Mouse (Mus musculus) limb, embryonic 12.5 days (tissue): ENCODE measurements around the gene Mafb. TPM values are rescaled to one million over a fixed set of nuclear protein-coding genes. Genes with fewer than 3 reads are reported as not detected.

Experiments
- ATAC-seq: fragments of 200-750 bp; cut with Nextera tagmentation; 2 replicates; pipeline ENCODE4 v1.8.0; 2017; ENCODE audit warnings: low read depth, moderate TSS enrichment; ENCODE audit not compliant: insufficient number of reproducible peaks, insufficient read depth, low FRiP score, low TSS enrichment
- H3K27ac ChIP-seq: fragments of 300-500 bp; sonication (generic); 2 replicates; pipeline ENCODE4 v1.5.1; 2016; ENCODE audit warnings: mild to moderate bottlenecking, moderate library complexity
- H3K27me3 ChIP-seq: fragments of 300-500 bp; sonication (generic); 2 replicates; pipeline ENCODE4 v1.6.1; 2016; ENCODE audit warnings: mild to moderate bottlenecking, moderate library complexity
- H3K36me3 ChIP-seq: fragments of 300-500 bp; sonication (generic); 2 replicates; pipeline ENCODE4 v1.6.1; 2016; ENCODE audit warnings: mild to moderate bottlenecking, moderate library complexity
- H3K4me1 ChIP-seq: fragments of 300-500 bp; sonication (generic); replicated peaks from 2 replicates; pipeline ENCODE4 v1.6.1; 2016
- H3K4me2 ChIP-seq: fragments of 300-500 bp; sonication (generic); 2 replicates; pipeline ENCODE4 v1.6.1; 2016; ENCODE audit warnings: mild to moderate bottlenecking, moderate library complexity
- H3K4me3 ChIP-seq: fragments of 300-500 bp; sonication (generic); replicated peaks from 2 replicates; pipeline ENCODE4 v1.5.1; 2016; ENCODE audit warnings: mild to moderate bottlenecking
- H3K9ac ChIP-seq: fragments of 300-500 bp; sonication (generic); replicated peaks from 2 replicates; pipeline ENCODE4 v1.6.1; 2016; ENCODE audit warnings: mild to moderate bottlenecking, moderate library complexity
- H3K9me3 ChIP-seq: fragments of 300-500 bp; sonication (generic); 2 replicates; pipeline ENCODE4 v1.6.1; 2016; ENCODE audit warnings: mild to moderate bottlenecking, moderate library complexity
- WGBS: fragments of 180-500 bp; shearing (Covaris S2); methylation state at CpG from one replicate; pipeline ENCODE4 v1.1.7; 2016; 5-methylcytosine and 5-hydroxymethylcytosine counted together
- polyA plus RNA-seq: library from polyadenylated mRNA; unstranded; fragments of >200 nt; fragmentation: Nextera tagmentation; extraction: Ambion mirVana; gene quantifications from 2 replicates; pipeline ENCODE4 v1.2.1, GENCODE M21; 2016

The Mafb gene
- polyA plus RNA-seq, 1 experiment from 2014 or later: 9.1 TPM

DNA sequence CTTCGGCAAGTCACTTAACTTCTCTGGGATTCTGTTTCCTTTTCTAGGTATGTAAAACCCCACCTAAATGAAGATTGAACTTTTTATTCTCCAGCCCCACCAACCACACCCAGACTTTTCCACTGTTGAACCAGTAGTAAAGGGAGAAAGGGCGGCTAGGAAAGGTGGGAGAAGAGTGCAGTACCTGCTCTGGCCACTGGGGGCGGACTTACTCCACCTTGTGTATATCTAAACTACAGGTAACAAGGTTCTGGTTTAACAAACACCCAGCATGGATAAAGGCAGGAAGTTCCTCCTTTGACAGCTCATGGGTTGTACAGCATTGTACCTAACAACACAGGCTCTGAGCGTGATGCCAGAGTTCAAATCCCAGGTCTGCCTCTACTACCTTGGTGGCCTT, 11.4 kb upstream of the Mafb start:
- no peak for ATAC-seq
- no peak overlapping the region for H3K27ac ChIP-seq
- no peaks in the 10 kb centered on the region for H3K9me3 ChIP-seq
- H3K4me1 ChIP-seq: peaks cover 6% of the 10 kb centered on the region; the same call in 1 of the 2 replicates
- no peak overlapping the region for H3K9ac ChIP-seq
- WGBS: 36% methylated on average over 4 of the region's 4 CpGs
- H3K36me3 ChIP-seq: no peaks in the 10 kb centered on the region
- H3K27me3 ChIP-seq: peaks cover 69% of the 10 kb centered on the region
- no peak overlapping the region for H3K4me2 ChIP-seq
- H3K4me3 ChIP-seq: no peak overlapping the region

DNA sequence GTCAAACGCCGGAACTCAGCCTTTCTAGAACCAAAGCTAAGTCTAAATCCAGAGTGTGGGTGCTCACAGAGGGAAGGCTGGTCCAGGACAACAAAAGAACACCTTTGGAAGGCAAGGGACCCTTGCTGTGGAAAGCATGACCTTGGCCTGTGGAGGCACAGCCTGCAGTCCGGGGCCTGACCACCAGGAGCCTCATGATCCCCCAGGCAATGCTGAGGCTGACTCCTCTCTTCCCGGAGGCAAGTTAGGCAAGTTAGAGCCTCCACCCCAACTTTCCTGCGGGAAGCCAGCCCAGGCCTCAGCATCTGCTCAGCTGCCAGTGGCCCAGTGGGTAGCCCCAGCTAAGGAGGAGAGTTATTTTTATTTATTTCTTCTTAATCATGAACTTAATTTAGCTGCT, 9.4 kb upstream of the Mafb start:
- peaks cover 80% of the 10 kb centered on the region for H3K27me3 ChIP-seq
- WGBS: 33% methylated on average over 5 of the region's 5 CpGs

GRCm38 (mm10) chr2:160369653-160370420, 3.0 kb upstream of the Mafb start:
- Histone ChIP-seq H3K9ac (no peak overlapping the region), H3K27me3 (peaks cover 87% of the 10 kb centered on the region), H3K4me3 (peak overlapping the region; percentile 36), H3K4me1 (peaks cover 50% of the 10 kb centered on the region), H3K36me3 (no peaks in the 10 kb centered on the region), H3K27ac (no peak overlapping the region), H3K9me3 (no peaks in the 10 kb centered on the region), H3K4me2 (peak overlapping the region; percentile 95)
- WGBS: 2% methylated on average over 25 of the region's 25 CpGs
- ATAC-seq: no peak

More for the DNA sequence above, 9.4 kb upstream of the Mafb start:
- Histone ChIP-seq H3K9me3 (no peaks in the 10 kb centered on the region), H3K4me2 (no peak overlapping the region), H3K27ac (no peak overlapping the region), H3K9ac (no peak overlapping the region), H3K4me1 (peaks cover 6% of the 10 kb centered on the region; the same call in 1 of the 2 replicates), H3K36me3 (no peaks in the 10 kb centered on the region), H3K4me3 (no peak overlapping the region)
- no peak for ATAC-seq

DNA sequence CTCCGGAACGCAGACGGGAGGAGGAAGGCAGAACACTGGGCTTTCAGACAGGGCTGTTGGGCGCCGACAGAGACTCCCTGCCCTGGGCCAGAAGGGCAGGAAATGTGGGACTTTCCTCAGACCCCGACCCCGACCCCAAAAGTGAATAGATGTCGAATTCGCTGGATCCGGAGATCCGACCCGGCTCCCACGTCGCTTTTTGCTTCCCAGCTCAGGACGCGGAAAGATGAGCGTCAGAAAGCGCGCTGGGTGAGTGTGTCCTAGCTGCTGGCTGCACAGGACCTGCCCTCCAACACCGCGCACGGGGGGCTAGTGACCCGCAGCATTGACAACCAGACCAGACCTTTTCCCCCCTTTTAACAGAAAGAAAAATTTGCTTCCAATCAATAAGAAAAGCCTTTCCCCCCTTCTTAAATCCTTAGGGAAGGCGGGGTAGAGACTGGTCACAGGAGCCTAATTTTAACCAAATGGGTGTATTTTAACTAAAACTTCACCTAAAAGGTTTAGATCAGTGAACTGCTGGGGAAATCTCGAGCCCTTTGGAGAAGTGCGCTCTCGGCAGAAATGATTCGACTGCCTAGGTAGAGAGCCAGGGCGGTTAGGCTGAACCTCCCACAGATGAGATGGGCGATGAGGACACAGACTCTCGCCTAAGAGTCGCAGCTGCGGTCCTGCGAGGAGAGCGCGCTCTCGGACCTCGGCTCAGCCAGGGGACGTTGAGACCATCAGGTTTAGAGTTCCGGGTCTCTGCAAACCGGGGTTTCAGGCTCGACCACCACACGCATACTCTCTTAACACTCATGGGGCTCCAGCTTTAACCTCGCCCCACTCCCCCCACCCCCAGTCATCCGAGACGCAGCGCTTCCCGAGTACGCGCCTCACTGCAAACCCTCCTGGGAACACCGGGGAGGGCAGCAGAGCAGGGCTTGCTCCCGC, 1.8 kb upstream of the Mafb start:
- peaks cover 83% of the 10 kb centered on the region for H3K27me3 ChIP-seq
- H3K9ac ChIP-seq: 0 out of 2 replicates have a peak overlapping the region, but pooled peaks have one; percentile 31
- H3K9me3 ChIP-seq: no peaks in the 10 kb centered on the region
- H3K36me3 ChIP-seq: no peaks in the 10 kb centered on the region
- H3K4me3 ChIP-seq: peak overlapping the region; percentile 36
- H3K27ac ChIP-seq: no peak overlapping the region
- peak overlapping the region; percentile 95 for H3K4me2 ChIP-seq
- under 1% methylated on average over 52 of the region's 52 CpGs for whole genome bisulfite sequencing
- peaks cover 48% of the 10 kb centered on the region for H3K4me1 ChIP-seq
- no peak for ATAC-seq

DNA sequence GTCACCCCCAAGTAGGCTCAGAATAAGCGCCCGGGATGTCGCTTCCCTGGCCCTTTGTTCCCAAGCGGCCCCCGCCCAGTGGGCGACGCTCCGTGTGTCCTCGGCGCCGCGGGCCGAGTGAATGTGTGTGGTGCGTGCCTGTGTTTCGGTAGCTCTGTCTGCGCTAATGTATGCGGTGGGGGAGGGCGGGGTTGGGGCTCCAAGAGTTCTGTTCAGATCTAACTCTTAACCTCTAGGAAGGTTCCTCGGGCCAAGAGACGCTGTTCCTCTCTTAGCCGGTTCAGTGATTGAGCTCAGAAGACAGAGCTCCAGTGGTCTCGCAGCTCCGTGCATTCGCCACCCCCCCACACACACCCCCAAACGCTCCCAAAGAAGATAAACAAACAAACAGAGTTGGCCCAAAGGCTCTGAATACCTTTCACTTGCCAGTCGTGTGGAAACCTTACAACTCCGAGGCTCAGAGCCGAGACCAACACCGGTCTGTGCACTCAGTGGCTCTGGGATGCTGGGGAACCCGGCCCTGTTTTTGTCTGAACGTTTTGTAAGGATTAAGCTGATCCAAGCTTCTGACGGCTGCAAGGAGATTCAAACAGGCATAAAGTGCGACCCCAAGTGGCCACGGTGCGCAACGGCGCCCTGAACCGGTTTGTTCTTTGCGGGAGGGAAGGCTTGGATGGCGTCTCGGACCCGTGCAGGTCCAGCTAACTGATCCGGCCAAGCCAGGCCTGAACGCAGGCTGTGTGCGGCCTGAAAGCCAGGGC, 763 bp upstream of the Mafb start:
- H3K4me1 ChIP-seq: peaks cover 48% of the 10 kb centered on the region
- H3K4me2 ChIP-seq: peak overlapping the region; percentile 95

GRCm38 (mm10) chr2:160366111-160366979, 520 bp downstream of the Mafb start:
- Histone ChIP-seq H3K27me3 (peaks cover 82% of the 10 kb centered on the region), H3K4me2 (peak overlapping the region; percentile 95), H3K9me3 (no peaks in the 10 kb centered on the region), H3K4me3 (peak overlapping the region; percentile 60), H3K27ac (peak overlapping the region; percentile 68; the same call in 1 of the 2 replicates), H3K4me1 (peaks cover 48% of the 10 kb centered on the region), H3K9ac (peak overlapping the region; percentile 67), H3K36me3 (no peaks in the 10 kb centered on the region)
- WGBS: under 1% methylated on average over 91 of the region's 95 CpGs
- no peak for ATAC-seq

More for the DNA sequence above, 763 bp upstream of the Mafb start:
- peak; percentile 48; the same call in 1 of the 2 replicates for ATAC-seq
- WGBS: under 1% methylated on average over 45 of the region's 45 CpGs
- Histone ChIP-seq H3K27me3 (peaks cover 82% of the 10 kb centered on the region), H3K27ac (peak overlapping the region; percentile 68), H3K9me3 (no peaks in the 10 kb centered on the region), H3K9ac (peak overlapping the region; percentile 67), H3K36me3 (no peaks in the 10 kb centered on the region), H3K4me3 (peak overlapping the region; percentile 60)

- WGBS: under 1% methylated on average over 50 of the region's 50 CpGs
- Histone ChIP-seq H3K9ac (peak overlapping the region; percentile 67), H3K27me3 (peaks cover 82% of the 10 kb centered on the region), H3K9me3 (no peaks in the 10 kb centered on the region), H3K4me1 (peaks cover 47% of the 10 kb centered on the region), H3K4me2 (peak overlapping the region; percentile 95), H3K36me3 (no peaks in the 10 kb centered on the region), H3K27ac (no peak overlapping the region), H3K4me3 (peak overlapping the region; percentile 60)
- ATAC-seq: no peak
Measured at GRCm38 (mm10) chr2:160365107-160365911, 1.6 kb downstream of the Mafb start.

DNA sequence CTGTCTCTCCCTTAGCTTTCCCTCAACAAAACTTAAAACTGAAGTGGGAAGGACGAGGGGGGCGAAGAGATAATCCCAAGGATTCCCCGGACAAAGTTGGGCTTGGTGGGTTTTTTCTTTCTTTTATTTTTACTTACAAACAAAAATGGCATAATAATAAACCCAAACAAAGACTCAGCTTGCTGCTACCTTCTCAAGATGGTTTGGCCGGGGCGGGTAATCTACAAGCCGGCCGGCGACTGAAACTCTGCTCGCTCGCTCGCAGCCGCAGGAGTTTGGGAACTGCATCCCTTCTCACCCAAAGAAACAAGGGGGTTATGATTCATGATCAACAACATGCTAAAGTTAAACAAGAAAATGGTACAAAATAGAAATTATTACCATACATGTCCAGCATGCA, 2.2 kb downstream of the Mafb start:
- Histone ChIP-seq H3K4me3 (peak overlapping the region; percentile 60), H3K27ac (no peak overlapping the region), H3K4me1 (peaks cover 48% of the 10 kb centered on the region), H3K36me3 (no peaks in the 10 kb centered on the region), H3K9ac (no peak overlapping the region; the same call in 1 of the 2 replicates), H3K9me3 (no peaks in the 10 kb centered on the region), H3K27me3 (peaks cover 82% of the 10 kb centered on the region), H3K4me2 (peak overlapping the region; percentile 95)
- under 1% methylated on average over 12 of the region's 12 CpGs for WGBS
- ATAC-seq: no peak

DNA sequence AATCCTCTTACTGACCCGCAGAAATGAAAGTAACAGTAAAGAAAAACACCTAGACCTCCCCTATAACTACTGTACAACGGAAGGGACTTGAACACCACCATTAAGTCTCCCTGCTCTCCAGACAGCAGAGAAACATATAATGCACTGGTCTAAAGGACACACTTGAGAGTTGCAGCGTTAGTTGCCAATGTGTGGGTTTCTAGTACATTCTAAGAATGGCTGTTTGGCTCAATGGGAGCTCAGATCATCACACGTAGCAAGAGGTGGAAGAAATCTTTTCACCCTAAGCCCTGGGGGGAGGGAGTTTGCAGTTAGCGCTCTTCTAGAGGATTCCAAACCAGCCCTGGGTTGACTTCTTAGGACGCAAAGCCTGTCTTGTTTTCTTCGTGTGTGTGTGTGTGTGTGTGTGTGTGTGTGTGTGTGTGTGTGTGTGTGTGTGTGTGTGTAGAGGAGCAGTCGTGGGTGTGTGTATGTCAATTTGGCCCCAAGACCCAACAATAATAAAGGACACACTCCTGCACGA, 2.7 kb downstream of the Mafb start:
- Histone ChIP-seq H3K4me2 (peak overlapping the region; percentile 95), H3K27me3 (peaks cover 82% of the 10 kb centered on the region), H3K4me3 (peak overlapping the region; percentile 60), H3K36me3 (no peaks in the 10 kb centered on the region), H3K27ac (no peak overlapping the region), H3K9ac (peak overlapping the region; percentile 45; the same call in 1 of the 2 replicates), H3K9me3 (no peaks in the 10 kb centered on the region), H3K4me1 (peaks cover 44% of the 10 kb centered on the region)
- no peak for ATAC-seq
- WGBS: 2% methylated on average over 9 of the region's 9 CpGs
